Mouse (Mus musculus) MEL (cell line): ENCODE data around the gene Tbc1d10c.

Experiments used
- BHLHE40 ChIP-seq: IDR thresholded peaks from 2 replicates; pipeline ENCODE4 v1.6.1; 2012; ENCODE audit warnings: low read depth, mild to moderate bottlenecking, inconsistent platforms, low read length, improper control_type of control experiment, borderline replicate concordance
- CHD2 ChIP-seq: IDR thresholded peaks from 2 replicates; pipeline ENCODE4 v1.6.1; 2011; ENCODE audit warnings: low read length, improper control_type of control experiment
- CTCF ChIP-seq, 3 experiments: IDR thresholded peaks in 2 of 3; conservative IDR thresholded peaks in 1 of 3; 2 replicates each; pipeline ENCODE4 v1.5.1; 2011 to 2012; ENCODE audit warnings: low read length in 3 of 3, low read depth in 2 of 3, mild to moderate bottlenecking in 2 of 3, improper control_type of control experiment in 1 of 3, inconsistent platforms in 1 of 3, mixed read lengths in 1 of 3, moderate library complexity in 1 of 3; ENCODE audit not compliant: control insufficient read depth in 1 of 3, insufficient read depth in 1 of 3, poor library complexity in 1 of 3, severe bottlenecking in 1 of 3
- HCFC1 ChIP-seq: IDR thresholded peaks from 2 replicates; pipeline ENCODE4 v1.6.1; 2012; ENCODE audit warnings: low read depth, mild to moderate bottlenecking, inconsistent platforms, low read length, improper control_type of control experiment, moderate library complexity
- JUND ChIP-seq: IDR thresholded peaks from 2 replicates; pipeline ENCODE4 v1.6.1; 2011; ENCODE audit warnings: low read depth, mild to moderate bottlenecking, improper control_type of control experiment, low read length
- MAFK ChIP-seq: IDR thresholded peaks from 2 replicates; pipeline ENCODE4 v1.6.1; 2011; ENCODE audit warnings: low read depth, mild to moderate bottlenecking, low read length, improper control_type of control experiment, borderline replicate concordance
- MAX ChIP-seq: IDR thresholded peaks from 2 replicates; pipeline ENCODE4 v1.6.1; 2011; ENCODE audit warnings: low read length, improper control_type of control experiment
- MXI1 ChIP-seq: IDR thresholded peaks from 2 replicates; pipeline ENCODE4 v1.6.1; 2011; ENCODE audit warnings: mild to moderate bottlenecking, low read depth, low read length, improper control_type of control experiment
- POLR2A ChIP-seq, 2 experiments: IDR thresholded peaks; 2 replicates each; pipeline ENCODE4 v1.6.1; 2011 to 2012; ENCODE audit warnings: low read length in 2 of 2, mild to moderate bottlenecking in 2 of 2, control low read depth in 1 of 2, improper control_type of control experiment in 1 of 2, low read depth in 1 of 2, moderate library complexity in 1 of 2; ENCODE audit not compliant: control insufficient read depth in 1 of 2, insufficient read depth in 1 of 2, poor library complexity in 1 of 2
- TAL1 ChIP-seq: IDR thresholded peaks from 2 replicates; pipeline ENCODE4 v1.6.1; 2012; ENCODE audit warnings: mild to moderate bottlenecking, inconsistent platforms, low read length, moderate library complexity, mixed read lengths
- UBTF ChIP-seq: IDR thresholded peaks from 2 replicates; pipeline ENCODE4 v1.6.1; 2012; ENCODE audit warnings: low read depth, mild to moderate bottlenecking, inconsistent platforms, low read length, improper control_type of control experiment, moderate library complexity, borderline replicate concordance; ENCODE audit not compliant: insufficient read depth
- USF2 ChIP-seq, 2 experiments: IDR thresholded peaks; 2 replicates each; pipeline ENCODE4 v1.6.1; 2011 to 2012; ENCODE audit warnings: improper control_type of control experiment in 2 of 2, low read length in 2 of 2, borderline replicate concordance in 1 of 2, inconsistent platforms in 1 of 2, low read depth in 1 of 2, mild to moderate bottlenecking in 1 of 2; ENCODE audit not compliant: insufficient read depth in 1 of 2

GRCm38 (mm10) chr19:4227446-4227845 lies 36.4 kb upstream of the Tbc1d10c start:
- no peak for TF ChIP-seq CTCF (IDR thresholded peaks at IDR 0.05 in 2 of 3, conservative IDR thresholded peaks at IDR 0.05 in 1 of 3; ENCODE audit: control insufficient read depth in 1 of 3, insufficient read depth in 1 of 3, low read depth in 2 of 3, low read length in 3 of 3, poor library complexity in 1 of 3, severe bottlenecking in 1 of 3)
- TF ChIP-seq POLR2A (IDR thresholded peaks at IDR 0.05; ENCODE audit: control insufficient read depth in 1 of 2, insufficient read depth in 1 of 2, low read depth in 1 of 2, low read length in 2 of 2, poor library complexity in 1 of 2), result no peak
- no peak for TF ChIP-seq JUND
- no peak for TF ChIP-seq HCFC1
- TF ChIP-seq UBTF, result no peak
- TF ChIP-seq CHD2, result no peak
- TF ChIP-seq MXI1, result no peak
- TF ChIP-seq MAX, result no peak
- TF ChIP-seq USF2 (IDR thresholded peaks at IDR 0.05; ENCODE audit: borderline replicate concordance in 1 of 2, insufficient read depth in 1 of 2, low read depth in 1 of 2, low read length in 2 of 2), result no peak
- TF ChIP-seq MAFK, result no peak
- no peak for TF ChIP-seq TAL1
- TF ChIP-seq BHLHE40, result no peak
